Mouse (Mus musculus) E14TG2a.4 (cell line): ENCODE results near the gene Sncb.
A peak's percentile ranks its signal among the peaks of the same experiment; 100 is the strongest.

ENCODE experiments used
- H3K27me3 ChIP-seq: 2 replicates; pipeline ENCODE4 v1.6.1; 2014; ENCODE audit warnings: low read length, control low read depth; ENCODE audit not compliant: insufficient read depth
- H3K36me3 ChIP-seq: 2 replicates; pipeline ENCODE4 v1.6.1; 2014; ENCODE audit warnings: low read length, control low read depth; ENCODE audit not compliant: insufficient read depth
- H3K4me1 ChIP-seq: replicated peaks from 2 replicates; pipeline ENCODE4 v1.6.1; 2014; ENCODE audit warnings: low read depth, low read length, control low read depth
- H3K4me3 ChIP-seq: replicated peaks from 2 replicates; pipeline ENCODE4 v1.5.1; 2014; ENCODE audit warnings: mild to moderate bottlenecking, low read length
- H3K9me3 ChIP-seq: 2 replicates; pipeline ENCODE4 v1.6.1; 2014; ENCODE audit warnings: low read length, control low read depth
- CTCF ChIP-seq: conservative IDR thresholded peaks from 2 replicates; pipeline ENCODE4 v1.5.1; 2014; ENCODE audit warnings: low read length
- NANOG ChIP-seq: IDR thresholded peaks from 2 replicates; pipeline ENCODE4 v1.6.1; 2014; ENCODE audit warnings: borderline replicate concordance, low read length, mixed read lengths
- POU5F1 ChIP-seq: IDR thresholded peaks from 2 replicates; pipeline ENCODE4 v1.6.1; 2014; ENCODE audit warnings: low read length, borderline replicate concordance

Gene Sncb

GRCm38 (mm10) chr13:54714996-54715395, 51.4 kb downstream of the Sncb start:
- TF ChIP-seq NANOG, result no peak
- TF ChIP-seq CTCF, result no peak
- no peak for TF ChIP-seq POU5F1
- Histone ChIP-seq H3K4me1 (peaks cover 20% of the 10 kb centered on the region), H3K9me3 (peaks cover 10% of the 10 kb centered on the region), H3K27me3 (peaks cover 23% of the 10 kb centered on the region), H3K36me3 (no peaks in the 10 kb centered on the region), H3K4me3 (no peak overlapping the region)

- Histone ChIP-seq H3K36me3 (no peaks in the 10 kb centered on the region), H3K27me3 (peaks cover 23% of the 10 kb centered on the region), H3K9me3 (peaks cover 10% of the 10 kb centered on the region), H3K4me1 (peaks cover 23% of the 10 kb centered on the region), H3K4me3 (no peak overlapping the region)
- no peak for TF ChIP-seq POU5F1
- peak; percentile 65 for TF ChIP-seq CTCF
These were observed 52.0 kb downstream of the Sncb start for GRCm38 (mm10) chr13:54714393-54714792.

GRCm38 (mm10) chr13:54710866-54711265, 55.5 kb downstream of the Sncb start:
- H3K4me3 ChIP-seq, result no peak overlapping the region
- TF ChIP-seq NANOG (no peak), POU5F1 (no peak), CTCF (no peak)
- peaks cover 9% of the 10 kb centered on the region for H3K27me3 ChIP-seq
- H3K4me1 ChIP-seq, result peaks cover 13% of the 10 kb centered on the region
- peaks cover 10% of the 10 kb centered on the region for H3K9me3 ChIP-seq
- no peaks in the 10 kb centered on the region for H3K36me3 ChIP-seq
